9 mouse cellular contexts compared by ENCODE assay signal in the genomic region with DNA sequence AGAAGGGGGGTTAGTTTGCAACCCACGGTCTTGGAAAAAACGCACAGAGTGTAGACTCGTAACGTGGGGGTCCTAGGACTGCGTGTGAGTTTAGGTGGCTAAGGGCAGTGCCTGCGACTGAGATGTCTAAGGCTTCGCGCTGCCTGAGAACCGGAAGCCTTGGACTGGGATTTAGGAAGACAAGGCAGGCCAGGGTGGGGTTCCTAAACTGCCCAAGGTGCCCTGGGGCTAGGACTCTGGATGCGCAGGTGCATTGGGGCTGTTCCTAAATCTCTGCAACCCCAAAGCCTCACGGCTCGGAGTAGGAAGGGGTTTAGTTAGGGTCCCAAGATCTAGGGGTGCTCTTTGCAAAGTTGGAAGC. TPM values are rescaled to one million over a fixed set of nuclear protein-coding genes. Genes with fewer than 3 reads are reported as not detected.
DNase-seq lines count a peak whose midpoint lies in the region; ATAC-seq and TF ChIP-seq lines count a peak whose summit lies in the region.
"Had no signal": no experiment of that assay in that cellular context is flagged by ENCODE, and none has a peak within 500 bp of the region (broad histone marks: within the 10 kb centered on the region; RNA-seq: fewer than 3 reads in every experiment).

No protein-coding gene starts in this region.

- H3K27me3 ChIP-seq in embryonic facial prominence, embryonic 13.5 days: peaks cover 8% of the 10 kb centered on the region
- no peaks in the 10 kb centered on the region for H3K27me3 ChIP-seq in intestine, postnatal 0 days (replicated peaks; ENCODE audit: control insufficient read depth, insufficient read depth, low read length)
- H3K27me3 ChIP-seq: Patski had no signal

- WGBS in embryonic facial prominence, embryonic 13.5 days: under 1% methylated on average over 12 of the region's 12 CpGs
- WGBS in intestine, postnatal 0 days: 4% methylated on average over 12 of the region's 12 CpGs

- ATAC-seq in cerebellum, adult (ENCODE audit: insufficient number of reproducible peaks, low FRiP score, low TSS enrichment): no peak
- ATAC-seq in embryonic facial prominence, embryonic 13.5 days (ENCODE audit: insufficient number of reproducible peaks, insufficient read depth, low FRiP score, low TSS enrichment, low read depth): no peak
- no peak for ATAC-seq in intestine, postnatal 0 days

- peak overlapping the region; percentile 90 for H3K9ac ChIP-seq in embryonic facial prominence, embryonic 13.5 days
- peak overlapping the region; percentile 74 for H3K9ac ChIP-seq in intestine, postnatal 0 days (ENCODE audit: low read depth, low read length)

- peak; percentile 34 to 36 for DNase-seq in cerebellum, postnatal 14 days
- DNase-seq in 3134 (ENCODE audit: extremely low read depth, insufficient read length, low spot score): peak; percentile 57
- peak; percentile 38 for DNase-seq in neural tube, embryonic 10.5 days (ENCODE audit: extremely low spot score, low spot score)
- no peak for DNase-seq in yolk sac, embryonic 10.5 days (ENCODE audit: low spot score)
- no peak for DNase-seq in adrenal gland, postnatal 25 days

- peak overlapping the region; percentile 84 for H3K4me3 ChIP-seq in embryonic facial prominence, embryonic 13.5 days
- peak overlapping the region; percentile 74 for H3K4me3 ChIP-seq in intestine, postnatal 0 days (ENCODE audit: low read depth, low read length)

- peaks cover 43% of the 10 kb centered on the region for H3K4me1 ChIP-seq in embryonic facial prominence, embryonic 13.5 days
- peaks cover 24% of the 10 kb centered on the region for H3K4me1 ChIP-seq in intestine, postnatal 0 days (replicated peaks; ENCODE audit: control insufficient read depth, insufficient read depth, low read length)

- TF ChIP-seq CTCF in intestine, postnatal 0 days (IDR thresholded peaks at IDR 0.05; ENCODE audit: low read depth): no peak

- no peaks in the 10 kb centered on the region for H3K9me3 ChIP-seq in embryonic facial prominence, embryonic 13.5 days
- no peaks in the 10 kb centered on the region for H3K9me3 ChIP-seq in intestine, postnatal 0 days (ENCODE audit: control insufficient read depth)

- peaks cover 10% of the 10 kb centered on the region for H3K36me3 ChIP-seq in embryonic facial prominence, embryonic 13.5 days
- H3K36me3 ChIP-seq in intestine, postnatal 0 days (ENCODE audit: control insufficient read depth, insufficient read depth): peaks cover 4% of the 10 kb centered on the region; the same call in 1 of the 2 replicates

- H3K4me2 ChIP-seq in embryonic facial prominence, embryonic 13.5 days: peak overlapping the region; percentile 98
- peak overlapping the region; percentile 93 for H3K4me2 ChIP-seq in intestine, postnatal 0 days (replicated peaks; ENCODE audit: low read depth)

- H3K27ac ChIP-seq in embryonic facial prominence, embryonic 13.5 days: peak overlapping the region; percentile 58; the same call in 1 of the 2 replicates
- peak overlapping the region; percentile 60; the same call in 1 of the 2 replicates for H3K27ac ChIP-seq in intestine, postnatal 0 days (ENCODE audit: low read depth, low read length)

RNA-seq across cellular contexts. Expression of gene Gm20431, which starts 0.7 kb away (rescaled TPM):
- 9.4 and 13.4 TPM in 2 replicates for polyA plus RNA-seq in embryonic facial prominence, embryonic 13.5 days (2015; fragmentation: Nextera tagmentation; extraction: Ambion mirVana)
- polyA plus RNA-seq in intestine, postnatal 0 days (2015; fragmentation: Nextera tagmentation; extraction: Ambion mirVana): 8.8 and 10.0 TPM in 2 replicates
- 12.1 and 15.7 TPM in 2 replicates for total RNA-seq in adrenal gland, postnatal 25 days (2021)

RNA-seq across cellular contexts. Expression of gene Cebpb, which starts 28.1 kb away (rescaled TPM):
- polyA plus RNA-seq in embryonic facial prominence, embryonic 13.5 days (2015; fragmentation: Nextera tagmentation; extraction: Ambion mirVana): 2.3 and 10.1 TPM in 2 replicates
- 49.8 and 52.6 TPM in 2 replicates for polyA plus RNA-seq in intestine, postnatal 0 days (2015; fragmentation: Nextera tagmentation; extraction: Ambion mirVana)
- 483 and 585 TPM in 2 replicates for total RNA-seq in adrenal gland, postnatal 25 days (2021)

RNA-seq across cellular contexts. Expression of gene Ube2v1, which starts 28.7 kb away (rescaled TPM):
- polyA plus RNA-seq in embryonic facial prominence, embryonic 13.5 days (2015; fragmentation: Nextera tagmentation; extraction: Ambion mirVana): 243 and 262 TPM in 2 replicates
- polyA plus RNA-seq in intestine, postnatal 0 days (2015; fragmentation: Nextera tagmentation; extraction: Ambion mirVana): 173 and 174 TPM in 2 replicates
- 187 and 190 TPM in 2 replicates for total RNA-seq in adrenal gland, postnatal 25 days (2021)

RNA-seq across cellular contexts. Expression of gene Tmem189, which starts 29.0 kb away (rescaled TPM):
- 39.3 and 41.3 TPM in 2 replicates for polyA plus RNA-seq in embryonic facial prominence, embryonic 13.5 days (2015; fragmentation: Nextera tagmentation; extraction: Ambion mirVana)
- 25.0 and 26.8 TPM in 2 replicates for polyA plus RNA-seq in intestine, postnatal 0 days (2015; fragmentation: Nextera tagmentation; extraction: Ambion mirVana)
- total RNA-seq in adrenal gland, postnatal 25 days (2021): 37.4 and 40.5 TPM in 2 replicates

Comparison
In these comparisons a context has a peak if more than half of its experiments do, and no peak if none do; other contexts are left out.
1. DNase-seq: peak in cerebellum, postnatal 14 days (2 of 2), 3134 (single experiment) and neural tube, embryonic 10.5 days (single experiment); none in yolk sac, embryonic 10.5 days (single experiment) and adrenal gland, postnatal 25 days (single experiment).